ENCODE assay signal across 8 mouse cellular contexts in genomic region chr16:16213761-16214305, GRCm38 (mm10). TPM values are rescaled to one million over a fixed set of nuclear protein-coding genes. Genes with fewer than 3 reads are reported as not detected.
DNase-seq lines count a peak whose midpoint lies in the region; ATAC-seq and TF ChIP-seq lines count a peak whose summit lies in the region.

No protein-coding gene starts in this region.

- no peak overlapping the region for H3K27ac ChIP-seq in lung, embryonic 16.5 days (ENCODE audit: low read length)
- no peak overlapping the region for H3K27ac ChIP-seq in forebrain, embryonic 10.5 days
- H3K27ac ChIP-seq in kidney, postnatal 0 days: peak overlapping the region; percentile 77; the same call in 1 of the 2 replicates

- TF ChIP-seq POLR2A in myocyte (IDR thresholded peaks at IDR 0.05; ENCODE audit: insufficient read length, low read depth): no peak

- peak overlapping the region; percentile 79 for H3K4me2 ChIP-seq in lung, embryonic 16.5 days (ENCODE audit: low read depth, low read length)
- H3K4me2 ChIP-seq in kidney, postnatal 0 days (ENCODE audit: low read length): peak overlapping the region; percentile 96
- peak overlapping the region; percentile 97 for H3K4me2 ChIP-seq in myocyte (ENCODE audit: low read depth)

- peak overlapping the region; percentile 70 for H3K9ac ChIP-seq in lung, embryonic 16.5 days (ENCODE audit: low read length)
- peak overlapping the region; percentile 70 for H3K9ac ChIP-seq in kidney, postnatal 0 days (ENCODE audit: low read depth, low read length)

- H3K79me2 ChIP-seq in myocyte (ENCODE audit: control insufficient read depth, insufficient read depth): peaks cover 5% of the 10 kb centered on the region

- WGBS in lung, embryonic 16.5 days: 1% methylated on average over 17 of the region's 17 CpGs
- 1% methylated on average over 17 of the region's 17 CpGs for WGBS in forebrain, embryonic 10.5 days
- 1% methylated on average over 17 of the region's 17 CpGs for WGBS in kidney, postnatal 0 days

- no peak for TF ChIP-seq CTCF in kidney, postnatal 0 days (IDR thresholded peaks at IDR 0.05; ENCODE audit: low read depth)

- no peaks in the 10 kb centered on the region for H3K36me3 ChIP-seq in lung, embryonic 16.5 days (ENCODE audit: control insufficient read depth, insufficient read depth, low read length)
- H3K36me3 ChIP-seq in forebrain, embryonic 10.5 days (replicated peaks): no peaks in the 10 kb centered on the region
- H3K36me3 ChIP-seq in kidney, postnatal 0 days (ENCODE audit: insufficient read depth, low read length): no peaks in the 10 kb centered on the region
- no peaks in the 10 kb centered on the region for H3K36me3 ChIP-seq in myocyte (ENCODE audit: control insufficient read depth, insufficient read depth)

- H3K27me3 ChIP-seq in lung, embryonic 16.5 days (ENCODE audit: control insufficient read depth, insufficient read depth, low read depth, low read length): peaks cover 12% of the 10 kb centered on the region
- peaks cover 35% of the 10 kb centered on the region for H3K27me3 ChIP-seq in forebrain, embryonic 10.5 days (ENCODE audit: poor library complexity, severe bottlenecking)
- 0 out of 2 replicates have a peak, but pooled peaks cover 13% of the 10 kb centered on the region for H3K27me3 ChIP-seq in kidney, postnatal 0 days (ENCODE audit: insufficient read depth, low read length)
- no peaks in the 10 kb centered on the region for H3K27me3 ChIP-seq in myocyte (ENCODE audit: control insufficient read depth, insufficient read depth, insufficient read length)

- H3ac ChIP-seq in myocyte (ENCODE audit: control insufficient read depth, insufficient read length): peak overlapping the region; percentile 13

- ATAC-seq in lung, embryonic 16.5 days (ENCODE audit: low read depth): no peak
- no peak for ATAC-seq in kidney, postnatal 0 days (replicated peaks; ENCODE audit: low FRiP score, low read depth)

- peaks cover 3% of the 10 kb centered on the region; the same call in 1 of the 2 replicates for H3K4me1 ChIP-seq in lung, embryonic 16.5 days (replicated peaks; ENCODE audit: control insufficient read depth, insufficient read depth, low read length)
- peaks cover 33% of the 10 kb centered on the region for H3K4me1 ChIP-seq in forebrain, embryonic 10.5 days
- H3K4me1 ChIP-seq in kidney, postnatal 0 days (replicated peaks; ENCODE audit: insufficient read depth, low read length): peaks cover 11% of the 10 kb centered on the region

- DNase-seq in lung, postnatal 4 days: no peak
- DNase-seq in forebrain, embryonic 10.5 days (ENCODE audit: extremely low spot score, low spot score): no peak
- DNase-seq in kidney, postnatal 0 days (ENCODE audit: low spot score): peak; percentile 4
- no peak for DNase-seq in c-Kit-positive CD71-positive TER-119-positive erythroid progenitor cells, embryonic 14.5 days (ENCODE audit: low spot score)
- DNase-seq in thymus, postnatal 10 days (ENCODE audit: low spot score in 2 of 2): no peak
- no peak for DNase-seq in ovary, postnatal 36 days (ENCODE audit: low spot score)

- H3K9me3 ChIP-seq in lung, embryonic 16.5 days (ENCODE audit: control insufficient read depth, low read length): no peaks in the 10 kb centered on the region
- no peaks in the 10 kb centered on the region for H3K9me3 ChIP-seq in forebrain, embryonic 10.5 days
- H3K9me3 ChIP-seq in kidney, postnatal 0 days (replicated peaks; ENCODE audit: low read length): no peaks in the 10 kb centered on the region

- peak overlapping the region; percentile 75 for H3K4me3 ChIP-seq in lung, embryonic 16.5 days (ENCODE audit: low read length)
- peak overlapping the region; percentile 82 for H3K4me3 ChIP-seq in forebrain, embryonic 10.5 days
- H3K4me3 ChIP-seq in kidney, postnatal 0 days (replicated peaks; ENCODE audit: low read depth, low read length): peak overlapping the region; percentile 71
- peak overlapping the region; percentile 32 for H3K4me3 ChIP-seq in myocyte

TF ChIP-seq in myocyte, 11 proteins besides CTCF, POLR2A, EP300 and RAD21:
- TF ChIP-seq TCF3 (IDR thresholded peaks at IDR 0.05; ENCODE audit: insufficient read length, low read depth) (no peak), POLR2AphosphoS2 (IDR thresholded peaks at IDR 0.05; ENCODE audit: insufficient read length, low read depth) (no peak), USF1 (IDR thresholded peaks at IDR 0.05; ENCODE audit: low read depth) (no peak), E2F4 (IDR thresholded peaks at IDR 0.05; ENCODE audit: insufficient read depth) (no peak), MYOG (IDR thresholded peaks at IDR 0.05; ENCODE audit: control insufficient read depth in 1 of 3, insufficient read depth in 1 of 3, insufficient read length in 2 of 3, low read depth in 2 of 3) (no peak), CEBPB (IDR thresholded peaks at IDR 0.05; ENCODE audit: insufficient read depth, poor library complexity, severe bottlenecking) (no peak), MYOD1 (IDR thresholded peaks at IDR 0.05; ENCODE audit: control insufficient read depth in 1 of 3, insufficient read length in 2 of 3, low read depth in 2 of 3) (no peak), SRF (IDR thresholded peaks at IDR 0.05; ENCODE audit: control insufficient read depth, insufficient read length, low read depth) (no peak), TCF12 (IDR thresholded peaks at IDR 0.05; ENCODE audit: insufficient read depth, poor library complexity, severe bottlenecking) (no peak), MAX (IDR thresholded peaks at IDR 0.05; ENCODE audit: low read depth) (no peak), REST (IDR thresholded peaks at IDR 0.05; ENCODE audit: insufficient read depth, insufficient read length) (no peak)

RNA-seq across cellular contexts. Expression of gene Pkp2, which starts 0.7 kb away (rescaled TPM):
- polyA plus RNA-seq in lung, embryonic 16.5 days (2015; fragmentation: Nextera tagmentation; extraction: Ambion mirVana): 11.9 and 12.9 TPM in 2 replicates
- 6.4 and 8.2 TPM in 2 replicates for polyA plus RNA-seq in forebrain, embryonic 10.5 days (2016; fragmentation: Nextera tagmentation; extraction: Ambion mirVana)
- 14.0 and 14.6 TPM in 2 replicates for polyA plus RNA-seq in kidney, postnatal 0 days (2015; fragmentation: Nextera tagmentation; extraction: Ambion mirVana)
- polyA plus RNA-seq in myocyte (2012; fragmentation: generic; extraction: Trizol): 9.1 TPM

Comparison
In these comparisons a context has a peak if more than half of its experiments do, and no peak if none do; other contexts are left out.
1. H3K4me3 ChIP-seq: peak in every context shown above with its lines; median percentile 82 in forebrain, embryonic 10.5 days; 75 in lung, embryonic 16.5 days; 71 in kidney, postnatal 0 days; 32 in myocyte.